Mouse (Mus musculus): Measurements from ENCODE around the gene Timp3. TPM values are rescaled to one million over a fixed set of nuclear protein-coding genes. Genes with fewer than 3 reads are reported as not detected.
A peak's percentile ranks its signal among the peaks of the same experiment; 100 is the strongest.

Gene Timp3
- total RNA-seq (2012; rRNA removed): 10.7 and 28.8 TPM in 2 replicates

GRCm38 (mm10) chr10:86300293-86301116, at the start of gene Timp3:
Gene Timp3, plus strand, starts transcription at chr10:86300372.
- peaks cover 0 to 2% of the 10 kb centered on the region in 2 experiments; a peak in 2 of 4 replicates for H3K4me1 ChIP-seq (ENCODE audit: control insufficient read depth in 2 of 2, insufficient read depth in 2 of 2, low read length in 2 of 2, poor library complexity in 1 of 2)
- in situ Hi-C loops (cut with MboI; ENCODE audit: low sequenced_read_pairs in 2 of 2, unreplicated experiment in 2 of 2): no loop called here
- H3K36me3 ChIP-seq (ENCODE audit: control insufficient read depth, insufficient read depth, low read length, poor library complexity, severe bottlenecking): no peaks in the 10 kb centered on the region
- DNase-seq (ENCODE audit: low read depth, low spot score): no peak
- H3K4me3 ChIP-seq (ENCODE audit: insufficient read depth in 1 of 2, low read depth in 1 of 2, low read length in 2 of 2, poor library complexity in 1 of 2, severe bottlenecking in 1 of 2): peak within 1 kb of the TSS; percentile 59 to 93
- no peaks in the 10 kb centered on the region for H3K9me3 ChIP-seq (ENCODE audit: control insufficient read depth, insufficient read depth, low read depth, low read length)
- no peak for TF ChIP-seq HCFC1 (IDR thresholded peaks at IDR 0.05; ENCODE audit: borderline replicate concordance, insufficient read depth, low read length)
- no peak for TF ChIP-seq CHD2 (IDR thresholded peaks at IDR 0.05; ENCODE audit: low read depth, low read length)
- TF ChIP-seq ZNF384 (IDR thresholded peaks at IDR 0.05; ENCODE audit: low read depth, low read length): no peak
- TF ChIP-seq ZC3H11A (IDR thresholded peaks at IDR 0.05; ENCODE audit: borderline replicate concordance, low read depth, low read length): no peak
- TF ChIP-seq MAFK (IDR thresholded peaks at IDR 0.05; ENCODE audit: insufficient read depth, low read depth, low read length): no peak
- peak within 1 kb of the TSS; percentile 65 for H3K9ac ChIP-seq (ENCODE audit: insufficient read depth, low read depth, low read length, poor library complexity, severe bottlenecking)
- H3K27ac ChIP-seq (ENCODE audit: insufficient read depth, low read depth, low read length, poor library complexity, severe bottlenecking): no peak within 1 kb of the TSS

GRCm38 (mm10) chr10:86256221-86256620, 44.0 kb upstream of the Timp3 start:
- H3K9ac ChIP-seq (ENCODE audit: insufficient read depth, low read depth, low read length, poor library complexity, severe bottlenecking): no peak overlapping the region
- no peaks in the 10 kb centered on the region for H3K4me1 ChIP-seq (ENCODE audit: control insufficient read depth in 2 of 2, insufficient read depth in 2 of 2, low read length in 2 of 2, poor library complexity in 1 of 2)
- no peaks in the 10 kb centered on the region for H3K36me3 ChIP-seq (ENCODE audit: control insufficient read depth, insufficient read depth, low read length, poor library complexity, severe bottlenecking)
- H3K4me3 ChIP-seq (ENCODE audit: insufficient read depth in 1 of 2, low read depth in 1 of 2, low read length in 2 of 2, poor library complexity in 1 of 2, severe bottlenecking in 1 of 2): no peak overlapping the region
- no peaks in the 10 kb centered on the region for H3K9me3 ChIP-seq (ENCODE audit: control insufficient read depth, insufficient read depth, low read depth, low read length)
- DNase-seq (ENCODE audit: low read depth, low spot score): peak; percentile 9
- no peak overlapping the region for H3K27ac ChIP-seq (ENCODE audit: insufficient read depth, low read depth, low read length, poor library complexity, severe bottlenecking)
- no peak for TF ChIP-seq CHD2 (IDR thresholded peaks at IDR 0.05; ENCODE audit: low read depth, low read length)
- in situ Hi-C loops (cut with MboI; ENCODE audit: low sequenced_read_pairs in 2 of 2, unreplicated experiment in 2 of 2): no loop called here

GRCm38 (mm10) chr10:86257045-86257444, 43.1 kb upstream of the Timp3 start:
- in situ Hi-C loops (cut with MboI; ENCODE audit: low sequenced_read_pairs in 2 of 2, unreplicated experiment in 2 of 2): no loop called here
- Histone ChIP-seq H3K27ac (ENCODE audit: insufficient read depth, low read depth, low read length, poor library complexity, severe bottlenecking) (no peak overlapping the region), H3K4me1 (ENCODE audit: control insufficient read depth in 2 of 2, insufficient read depth in 2 of 2, low read length in 2 of 2, poor library complexity in 1 of 2) (no peaks in the 10 kb centered on the region), H3K36me3 (ENCODE audit: control insufficient read depth, insufficient read depth, low read length, poor library complexity, severe bottlenecking) (no peaks in the 10 kb centered on the region), H3K4me3 (ENCODE audit: insufficient read depth in 1 of 2, low read depth in 1 of 2, low read length in 2 of 2, poor library complexity in 1 of 2, severe bottlenecking in 1 of 2) (no peak overlapping the region), H3K9me3 (ENCODE audit: control insufficient read depth, insufficient read depth, low read depth, low read length) (no peaks in the 10 kb centered on the region), H3K9ac (ENCODE audit: insufficient read depth, low read depth, low read length, poor library complexity, severe bottlenecking) (no peak overlapping the region)
- TF ChIP-seq HCFC1 (IDR thresholded peaks at IDR 0.05; ENCODE audit: borderline replicate concordance, insufficient read depth, low read length): no peak
- TF ChIP-seq ZC3H11A (IDR thresholded peaks at IDR 0.05; ENCODE audit: borderline replicate concordance, low read depth, low read length): no peak
- TF ChIP-seq CHD2 (IDR thresholded peaks at IDR 0.05; ENCODE audit: low read depth, low read length): no peak
- TF ChIP-seq ZNF384 (IDR thresholded peaks at IDR 0.05; ENCODE audit: low read depth, low read length): no peak
- TF ChIP-seq MAFK (IDR thresholded peaks at IDR 0.05; ENCODE audit: insufficient read depth, low read depth, low read length): no peak
- DNase-seq (ENCODE audit: low read depth, low spot score): no peak

DNA sequence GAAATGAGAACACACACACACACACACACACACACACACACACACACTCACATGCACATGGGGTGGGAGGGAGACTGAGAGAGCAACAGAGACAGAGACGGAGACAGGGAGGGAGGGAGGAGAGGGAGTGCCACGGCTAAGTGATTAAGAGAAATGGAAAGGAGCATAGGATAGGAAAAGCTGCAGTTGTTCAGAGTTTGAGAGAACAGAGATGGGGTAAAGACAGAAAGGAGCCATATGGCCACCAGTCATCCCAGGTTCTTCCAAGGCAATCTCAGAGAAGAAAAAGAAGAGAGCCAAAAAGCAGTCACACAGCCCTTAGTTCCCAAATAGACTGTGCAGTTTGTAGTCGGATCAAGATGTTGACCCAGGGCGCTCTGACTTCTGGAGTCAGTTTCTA, 42.1 kb upstream of the Timp3 start:
- no peak for DNase-seq (ENCODE audit: low read depth, low spot score)
- no peak overlapping the region for H3K4me3 ChIP-seq (ENCODE audit: insufficient read depth in 1 of 2, low read depth in 1 of 2, low read length in 2 of 2, poor library complexity in 1 of 2, severe bottlenecking in 1 of 2)
- H3K4me1 ChIP-seq (ENCODE audit: control insufficient read depth in 2 of 2, insufficient read depth in 2 of 2, low read length in 2 of 2, poor library complexity in 1 of 2): no peaks in the 10 kb centered on the region
- H3K9ac ChIP-seq (ENCODE audit: insufficient read depth, low read depth, low read length, poor library complexity, severe bottlenecking): no peak overlapping the region
- TF ChIP-seq MAFK (IDR thresholded peaks at IDR 0.05; ENCODE audit: insufficient read depth, low read depth, low read length): no peak
- TF ChIP-seq HCFC1 (IDR thresholded peaks at IDR 0.05; ENCODE audit: borderline replicate concordance, insufficient read depth, low read length): no peak
- TF ChIP-seq ZNF384 (IDR thresholded peaks at IDR 0.05; ENCODE audit: low read depth, low read length): no peak
- no peak for TF ChIP-seq CHD2 (IDR thresholded peaks at IDR 0.05; ENCODE audit: low read depth, low read length)
- TF ChIP-seq ZC3H11A (IDR thresholded peaks at IDR 0.05; ENCODE audit: borderline replicate concordance, low read depth, low read length): no peak
- H3K9me3 ChIP-seq (ENCODE audit: control insufficient read depth, insufficient read depth, low read depth, low read length): no peaks in the 10 kb centered on the region
- no peaks in the 10 kb centered on the region for H3K36me3 ChIP-seq (ENCODE audit: control insufficient read depth, insufficient read depth, low read length, poor library complexity, severe bottlenecking)
- in situ Hi-C loops (cut with MboI; ENCODE audit: low sequenced_read_pairs in 2 of 2, unreplicated experiment in 2 of 2): no loop called here
- no peak overlapping the region for H3K27ac ChIP-seq (ENCODE audit: insufficient read depth, low read depth, low read length, poor library complexity, severe bottlenecking)
